Mouse (Mus musculus) MN1 (cell line): ENCODE measurements around the gene Zfp966.
"Not testable (repeated sequence)": the region's sequence is repeated elsewhere in the genome, so short reads cannot be mapped to it uniquely, and the experiment has no call there.

Experiments
- DNase-seq: peaks from one replicate; pipeline ENCODE4 v3.0.0-alpha.2; 2016; ENCODE audit warnings: low spot score

The Zfp966 gene

DNA sequence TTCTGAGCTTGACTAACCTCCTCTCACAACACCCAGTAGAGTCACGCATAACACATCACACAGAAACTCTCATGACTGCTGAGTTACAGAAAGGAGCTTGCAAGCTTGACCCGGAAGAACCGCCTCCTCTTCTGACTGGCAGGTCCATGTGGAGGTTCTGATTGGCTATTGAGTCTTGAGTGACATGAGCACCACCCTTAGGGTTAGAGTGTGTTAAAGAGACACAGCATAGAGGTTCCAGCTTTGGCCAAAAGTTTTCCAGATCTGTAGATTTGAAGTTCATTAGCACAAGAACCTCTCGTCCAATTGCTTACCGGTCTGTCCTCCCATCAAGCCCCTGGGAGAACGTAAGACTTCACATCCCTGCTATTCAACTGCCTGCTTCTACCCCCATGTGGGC, at the start of gene Zfp966:
Gene Zfp966, minus strand, starts transcription at position 101 of the 400 bp plus-strand sequence.
- DNase-seq = not testable (repeated sequence)

GRCm38 (mm10) chr2:175965031-175965430, 34.1 kb upstream of the Zfp966 start, which contains the start of gene Gm2026:
Gene Gm2026, plus strand, starts transcription at chr2:175965331.
- DNase-seq = not testable (repeated sequence)

GRCm38 (mm10) chr2:175869024-175869423, 61.9 kb downstream of the Zfp966 start, which contains the start of gene Gm6710:
Gene Gm6710, plus strand, starts transcription at chr2:175869219.
- DNase-seq = not testable (repeated sequence)
